Mouse (Mus musculus): ENCODE data around the gene Ccdc102a.
A peak's percentile ranks its signal among the peaks of the same experiment; 100 is the strongest.

The Ccdc102a gene

DNA sequence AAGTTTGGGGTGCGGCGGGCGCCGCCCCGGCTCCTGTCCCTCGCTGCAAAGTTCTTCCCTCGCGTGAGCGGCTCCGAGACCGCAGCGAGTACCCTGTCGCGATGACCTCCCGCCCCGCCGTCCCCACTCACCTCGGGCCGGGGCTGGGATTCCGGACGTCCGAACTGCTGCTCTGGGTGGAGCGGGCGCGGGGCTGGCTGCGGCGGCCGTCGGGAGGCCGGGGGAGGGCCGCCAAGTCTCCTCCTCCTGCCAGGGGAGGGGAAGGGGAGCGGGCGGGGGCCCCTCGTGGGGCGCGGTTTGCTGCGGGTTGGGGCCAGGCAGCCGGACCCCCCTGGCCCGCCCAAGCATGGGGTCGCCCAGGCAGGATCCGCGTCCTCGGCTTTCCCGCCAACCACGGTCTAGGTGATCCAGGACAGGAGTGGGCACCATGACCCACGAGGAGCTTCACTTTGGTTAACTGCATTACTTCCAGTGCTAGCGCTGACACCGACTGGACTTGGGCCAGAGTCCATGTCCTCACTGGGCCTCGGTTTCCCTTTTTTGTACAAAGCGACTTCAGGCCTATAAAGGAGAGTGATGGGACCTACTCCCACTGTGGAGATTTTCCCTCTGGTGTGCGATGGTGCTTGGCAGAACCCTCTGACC, at the start of gene Ccdc102a:
TSS of gene Ccdc102a (minus strand) at position 248 of the 645 bp plus-strand sequence.
- no peak for DNase-seq (ENCODE audit: low spot score)

DNA sequence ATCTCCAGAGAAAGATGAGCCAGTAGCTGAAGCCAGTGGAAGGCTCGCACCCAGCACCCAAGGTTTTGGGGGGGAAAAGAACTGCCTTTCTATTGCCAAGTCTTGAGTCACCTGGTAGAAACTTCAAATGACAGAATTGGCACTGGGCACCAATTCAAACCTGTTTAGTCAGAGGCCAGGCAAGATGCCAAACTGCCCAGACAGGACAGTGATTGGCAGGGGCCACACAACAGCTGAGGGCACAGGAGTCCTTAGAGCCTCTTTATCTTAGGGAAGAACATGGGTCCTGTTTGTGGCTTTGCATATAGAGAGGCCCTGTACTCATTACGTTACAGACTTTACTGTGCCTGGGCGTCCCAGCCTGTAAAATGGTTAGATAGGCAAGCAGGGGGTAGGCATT, 49.7 kb upstream of the Ccdc102a start:
- no peak for DNase-seq (ENCODE audit: low spot score)

DNA sequence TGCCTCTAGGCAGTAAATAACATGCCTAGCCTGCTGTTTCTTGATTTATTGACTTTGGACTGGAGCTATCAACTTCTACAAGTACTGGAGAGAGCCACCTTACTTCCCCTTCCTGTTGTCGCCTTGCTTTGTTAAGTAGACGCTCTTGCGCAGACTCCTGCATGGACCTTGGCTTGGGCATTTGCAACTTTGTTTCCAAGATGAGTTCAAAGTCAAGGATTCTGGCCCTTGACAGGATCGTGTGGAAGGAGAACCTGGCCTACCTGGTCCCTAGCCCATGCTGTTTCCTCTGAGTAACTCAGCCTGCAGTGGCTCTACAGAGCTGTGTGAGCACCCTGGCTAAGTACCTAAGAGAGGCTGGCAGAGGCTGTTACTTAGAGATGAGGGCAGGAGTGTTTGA, 49.2 kb upstream of the Ccdc102a start:
- DNase-seq (ENCODE audit: low spot score) = no peak

DNA sequence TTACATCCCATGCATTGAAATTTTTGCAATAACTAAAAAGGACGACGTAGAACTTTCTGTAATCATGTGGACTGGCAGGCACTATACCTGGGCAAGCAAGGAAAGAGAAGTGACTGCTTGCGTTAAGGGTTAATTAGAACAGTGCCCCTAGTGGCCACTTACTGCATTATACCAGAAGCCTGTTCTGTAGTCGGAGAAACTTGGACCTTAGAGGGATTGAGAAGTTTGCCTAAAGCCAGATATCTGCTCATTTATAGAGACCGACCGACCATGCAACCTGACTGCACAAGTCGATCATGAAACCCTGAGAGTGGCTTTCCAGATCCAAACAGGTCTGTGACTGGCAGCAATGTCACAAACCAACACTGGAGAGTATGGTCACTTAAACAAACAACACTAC, 48.7 kb upstream of the Ccdc102a start:
- DNase-seq (ENCODE audit: low spot score) = peak; percentile 42

DNA sequence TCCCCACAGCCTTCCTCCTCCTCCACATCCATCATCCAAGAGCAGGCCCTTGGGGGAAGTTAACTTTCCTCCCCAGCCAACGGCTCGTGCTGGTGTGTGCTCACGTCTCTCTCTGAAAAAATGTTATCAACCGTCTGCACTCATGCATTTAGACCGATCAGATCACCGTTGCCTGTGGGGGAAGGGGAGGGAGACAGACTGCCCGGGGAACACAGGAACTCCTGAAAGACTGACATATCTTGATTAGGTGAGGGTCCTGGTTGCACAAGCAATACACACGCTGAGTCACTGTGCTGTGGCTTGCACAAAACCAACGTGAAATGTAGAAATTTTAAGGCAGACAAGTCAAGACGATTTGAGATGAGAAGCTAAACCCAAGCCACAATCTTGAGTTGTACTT, 46.9 kb upstream of the Ccdc102a start:
- peak; percentile 46 for DNase-seq (ENCODE audit: low spot score)

DNA sequence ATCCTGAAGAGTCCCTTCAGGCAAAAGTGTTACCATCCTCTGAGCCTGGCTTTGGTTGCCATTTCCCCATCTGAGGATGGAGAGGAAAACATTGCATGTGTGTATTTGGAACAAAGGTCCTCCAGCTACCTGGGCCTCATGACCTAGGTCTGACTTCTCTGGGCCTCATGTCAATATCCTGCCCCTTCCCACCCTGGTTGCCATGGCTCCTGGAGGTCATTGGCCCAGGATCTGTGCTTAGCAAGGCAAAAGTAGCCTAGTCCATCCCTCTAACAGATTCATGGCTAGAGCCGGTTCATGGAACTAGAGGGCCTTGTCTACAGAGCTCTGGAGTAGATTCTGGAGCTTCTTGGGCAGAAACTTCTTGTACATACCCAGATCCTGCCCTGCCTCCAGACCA, 44.3 kb upstream of the Ccdc102a start:
- no peak for DNase-seq (ENCODE audit: low spot score)

DNA sequence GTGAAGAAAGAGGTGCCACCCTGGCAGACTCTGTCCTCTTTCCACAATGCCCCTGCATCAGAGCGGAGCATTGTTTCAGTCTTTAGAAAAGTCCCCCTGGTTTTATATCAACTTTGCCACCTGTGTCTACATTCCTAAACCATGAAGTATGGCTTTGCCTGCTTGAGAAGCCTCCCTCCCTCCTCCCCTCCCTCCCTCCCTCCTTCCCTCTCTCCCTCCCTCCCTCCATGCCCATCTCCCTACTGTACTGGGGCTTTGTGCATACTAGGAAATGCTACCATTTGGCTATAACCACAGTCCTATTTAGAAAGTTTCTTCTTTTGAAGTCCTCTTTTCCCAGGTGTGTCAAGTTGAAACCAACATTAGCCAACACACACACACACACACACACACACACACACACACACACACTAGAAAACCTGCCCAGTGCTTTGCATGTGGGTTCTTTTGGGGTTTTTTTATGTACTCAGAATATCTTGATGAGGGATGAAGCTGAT, 38.2 kb upstream of the Ccdc102a start:
- DNase-seq (ENCODE audit: low spot score) = no peak

DNA sequence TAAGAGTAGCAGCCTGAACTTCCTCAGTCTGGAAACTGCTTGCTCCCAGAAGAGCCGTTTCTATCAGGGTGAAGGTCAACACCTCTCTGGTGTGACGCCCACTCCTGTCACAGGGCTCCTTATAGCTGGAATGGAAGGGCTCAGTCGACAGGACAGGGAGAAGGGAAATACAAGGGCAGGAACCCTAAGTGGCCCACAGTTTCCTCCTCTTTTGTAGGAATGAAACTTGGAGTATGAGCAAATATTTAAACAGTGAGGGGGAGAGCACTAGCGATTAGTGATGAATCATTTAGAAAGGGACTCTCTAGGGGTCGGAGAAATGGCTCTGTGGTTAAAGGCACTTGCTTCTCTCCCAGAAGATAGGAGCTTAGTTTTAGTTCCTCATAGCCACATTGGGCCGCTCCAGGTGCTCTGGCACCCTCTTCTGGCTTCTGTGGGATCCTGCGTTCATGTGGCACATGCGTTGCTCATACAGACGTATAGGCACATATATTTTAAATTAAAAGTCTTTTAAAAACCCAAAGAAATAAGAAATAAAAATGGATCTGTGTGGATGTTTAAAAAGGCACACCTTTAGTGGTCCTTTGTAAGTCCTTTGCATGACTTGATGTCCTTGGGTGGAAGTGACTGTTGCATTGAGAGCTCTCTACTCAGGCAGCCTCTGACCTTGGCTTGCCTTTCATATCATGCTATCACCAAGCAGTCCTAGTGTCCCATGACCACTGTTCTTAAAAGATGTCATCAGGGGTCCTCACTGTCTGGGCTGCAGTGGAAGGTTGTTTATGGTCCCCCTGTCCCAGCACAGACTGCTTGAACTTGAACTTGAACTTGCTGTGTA, 37.2 kb upstream of the Ccdc102a start:
- no peak for DNase-seq (ENCODE audit: low spot score)

DNA sequence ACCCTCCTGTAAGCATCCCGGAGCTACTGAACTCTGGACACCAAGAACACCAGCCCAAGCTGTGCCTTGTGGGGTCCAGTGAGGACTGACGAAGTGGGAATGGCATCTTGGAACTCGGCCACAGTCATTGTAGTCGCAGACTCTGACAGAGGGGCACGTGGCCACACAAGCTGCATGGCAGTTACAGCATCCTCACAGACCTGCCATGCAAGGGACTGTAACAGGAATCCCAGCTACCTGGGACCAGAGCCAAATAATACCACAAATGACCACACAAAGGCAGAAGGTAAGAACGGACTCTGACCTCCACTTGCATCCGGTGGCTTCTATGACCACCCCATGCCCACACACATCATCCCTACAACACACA, 36.5 kb upstream of the Ccdc102a start:
- no peak for DNase-seq (ENCODE audit: low spot score)

DNA sequence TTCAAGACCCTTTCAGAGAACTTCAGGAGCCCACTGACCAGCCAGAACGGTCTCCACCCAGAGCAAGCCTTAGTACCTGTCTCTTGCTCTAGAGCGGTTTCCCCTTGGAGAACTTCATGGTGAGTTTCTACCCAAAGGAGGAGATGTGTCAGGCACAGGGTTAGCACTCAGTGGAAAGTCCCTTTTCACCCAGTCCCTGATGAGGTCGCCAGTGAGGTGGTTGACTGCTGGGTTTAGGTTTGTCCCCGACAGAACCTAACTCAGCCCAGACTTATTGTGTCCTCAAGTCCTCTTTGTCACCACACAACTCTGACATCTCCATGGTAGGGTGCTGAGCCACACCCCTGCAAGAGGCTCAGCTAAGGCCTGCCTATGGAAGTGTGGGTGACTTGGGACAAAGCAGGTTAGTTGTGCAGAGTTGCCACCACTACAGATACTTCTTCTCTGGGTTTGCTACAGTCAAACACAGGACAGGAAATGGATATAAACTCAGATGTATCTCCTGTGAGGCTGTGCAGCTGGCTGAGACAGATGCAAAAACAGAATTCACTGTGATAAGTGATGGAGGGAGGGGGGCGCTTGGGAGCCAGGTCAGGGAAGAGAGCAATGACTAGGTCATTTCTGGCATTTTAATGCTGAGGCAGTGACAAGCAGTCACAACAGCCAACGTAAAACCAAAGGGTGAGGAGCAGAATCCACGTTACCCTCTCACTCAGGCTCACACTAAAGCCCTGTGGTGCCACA, 35.9 kb upstream of the Ccdc102a start:
- DNase-seq (ENCODE audit: low spot score) = no peak

DNA sequence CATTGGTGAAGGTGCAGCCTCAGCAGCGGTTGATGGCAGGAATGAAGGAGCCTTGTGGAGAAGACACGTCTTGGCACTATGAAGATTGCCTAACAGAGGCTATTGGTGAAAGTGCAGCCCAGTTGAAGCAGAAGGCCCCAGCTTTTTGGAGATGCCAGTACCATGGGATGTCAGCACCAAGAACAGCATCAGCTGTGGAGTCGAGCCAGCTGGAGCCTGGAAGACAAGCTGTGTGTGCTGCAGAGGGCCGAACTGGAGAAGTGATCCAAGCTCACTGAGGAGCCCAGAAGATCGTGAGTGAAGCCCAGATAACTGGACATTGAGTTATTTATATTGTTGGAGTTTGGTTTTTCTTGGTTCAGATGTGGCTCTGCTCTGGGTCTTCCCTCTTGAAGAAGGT, 34.2 kb upstream of the Ccdc102a start:
- no peak for DNase-seq (ENCODE audit: low spot score)

DNA sequence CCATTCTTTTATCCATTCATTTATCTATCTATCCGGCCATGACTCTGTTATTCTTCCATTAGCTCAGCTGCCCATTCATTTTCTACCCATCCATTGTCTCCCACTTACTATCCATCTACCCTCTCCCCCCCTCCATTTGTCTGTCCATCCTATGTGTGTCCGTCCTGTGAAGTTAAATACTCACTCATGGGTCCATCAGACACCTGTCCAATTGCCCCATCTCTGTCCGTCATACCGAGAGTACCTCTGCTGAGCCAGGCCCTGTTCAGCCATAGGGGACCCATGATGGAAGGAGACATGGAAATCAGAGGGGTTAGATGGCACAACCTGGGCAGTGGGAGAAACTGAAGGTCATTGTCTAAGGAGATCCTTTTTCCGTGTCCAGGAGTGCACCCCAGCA, 32.6 kb upstream of the Ccdc102a start:
- no peak for DNase-seq (ENCODE audit: low spot score)

DNA sequence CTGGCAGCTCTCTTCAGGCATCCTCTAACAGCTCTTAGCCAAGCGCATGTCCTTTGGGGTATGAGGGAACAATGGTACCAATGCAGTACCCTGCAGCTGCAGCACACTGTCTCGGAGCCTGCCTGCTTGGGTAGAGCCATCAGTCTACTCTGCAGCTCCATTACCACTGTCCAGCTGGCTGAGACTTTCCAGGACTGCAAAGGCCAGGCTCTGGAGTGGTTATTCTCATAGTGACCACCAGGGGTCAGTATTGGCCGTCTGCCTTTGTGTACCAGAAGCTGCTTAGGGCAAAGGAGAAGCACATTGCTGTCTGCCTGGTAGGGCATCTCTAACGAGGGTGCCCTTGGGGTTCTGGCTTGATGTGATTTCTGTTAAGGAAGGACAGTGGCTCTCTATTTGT, 32.1 kb upstream of the Ccdc102a start:
- DNase-seq (ENCODE audit: low spot score) = peak; percentile 51

DNA sequence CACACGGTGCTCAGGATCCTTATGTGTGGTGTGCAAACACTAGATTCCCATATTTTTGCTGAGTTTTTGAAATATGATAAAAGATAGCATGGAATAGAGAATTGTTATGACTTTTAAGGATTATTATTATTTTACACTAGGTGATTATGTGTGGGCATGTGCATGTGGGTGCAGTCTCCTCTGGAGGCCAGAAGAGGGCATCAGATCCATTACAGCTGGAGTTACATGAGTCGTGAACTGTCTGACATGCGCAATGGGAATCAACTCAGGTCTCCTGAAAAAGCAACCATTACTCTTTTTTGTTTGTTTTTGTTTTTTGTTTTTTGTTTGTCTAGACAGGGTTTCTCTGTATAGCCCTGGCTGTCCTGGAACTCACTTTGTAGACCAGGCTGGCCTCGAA, 31.1 kb upstream of the Ccdc102a start:
- DNase-seq (ENCODE audit: low spot score) = no peak

DNA sequence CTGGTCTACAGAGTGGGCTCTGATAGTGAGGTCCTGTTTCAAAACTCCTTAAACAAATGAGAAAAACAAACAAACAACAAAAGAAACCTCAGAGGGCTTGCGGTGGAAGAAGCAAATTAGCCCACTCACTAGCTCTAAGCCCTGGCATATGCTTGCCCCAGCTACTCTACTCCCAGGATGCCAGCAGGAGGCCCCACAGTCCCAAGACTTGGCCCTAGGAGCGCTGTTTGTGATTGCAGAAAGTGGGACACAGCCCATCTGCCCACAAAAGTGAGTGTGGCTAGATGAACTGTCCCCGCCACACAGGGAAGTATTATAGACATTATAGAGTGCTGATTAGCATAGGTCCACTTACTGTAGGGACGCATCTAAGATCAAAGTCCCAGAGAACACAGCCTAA, 30.5 kb upstream of the Ccdc102a start:
- no peak for DNase-seq (ENCODE audit: low spot score)

DNA sequence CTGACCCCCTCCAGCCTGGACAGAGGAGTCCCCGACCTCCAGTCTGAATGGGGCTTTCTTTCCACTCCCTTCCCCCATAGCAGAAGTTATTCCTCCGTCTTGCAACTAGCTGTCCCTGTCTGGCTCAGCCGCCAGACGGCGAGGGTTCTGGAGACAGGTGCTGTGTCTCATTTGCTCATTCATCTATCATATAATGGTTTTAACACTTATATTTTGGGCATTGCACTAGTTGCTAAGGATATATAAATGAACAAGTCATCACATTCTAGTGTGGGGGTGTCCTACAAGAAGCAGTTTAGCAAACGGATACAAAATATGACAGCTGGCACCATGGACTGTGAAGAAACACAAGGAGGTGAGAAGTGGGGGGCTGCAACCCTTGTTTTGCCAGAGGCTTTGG, 27.3 kb upstream of the Ccdc102a start:
- no peak for DNase-seq (ENCODE audit: low spot score)

DNA sequence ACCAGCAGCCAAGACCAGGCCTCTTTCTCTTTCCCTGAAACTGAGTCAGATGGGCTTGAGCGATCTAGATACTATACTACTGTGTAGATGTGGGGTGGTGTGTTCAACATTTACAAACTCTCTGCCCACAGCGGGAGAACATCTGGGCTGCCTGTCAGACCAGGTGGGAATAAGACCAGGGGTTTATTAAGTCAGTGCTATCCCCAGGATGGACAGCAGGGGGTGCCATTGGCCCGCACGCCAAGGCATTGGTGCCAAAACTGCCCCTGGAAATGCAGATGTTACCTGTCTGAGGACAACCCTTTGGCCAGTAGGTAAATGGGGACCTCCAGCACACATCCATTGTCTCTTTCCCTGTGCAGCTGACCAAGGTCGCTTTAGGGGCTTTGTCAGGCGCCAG, 24.7 kb upstream of the Ccdc102a start:
- DNase-seq (ENCODE audit: low spot score) = peak; percentile 59

DNA sequence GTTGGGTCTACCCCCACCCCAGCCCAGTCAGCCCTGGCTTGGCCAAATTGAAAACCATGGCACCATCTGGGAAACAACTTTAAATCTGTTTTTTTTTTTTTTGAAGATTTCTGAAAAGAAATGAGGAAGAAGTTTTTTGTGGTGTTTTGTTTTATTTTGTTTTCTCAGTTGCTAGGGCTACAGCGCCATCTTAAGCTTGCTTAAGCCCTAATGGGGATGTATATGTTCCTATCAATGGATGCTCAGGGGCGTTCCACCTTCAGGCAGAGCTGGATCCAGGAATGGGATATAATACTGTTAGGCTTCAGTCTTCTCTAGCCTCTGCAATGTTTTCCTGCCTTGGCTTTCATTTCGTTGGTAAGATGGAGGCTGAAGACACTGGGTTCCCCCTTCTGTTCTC, 17.3 kb upstream of the Ccdc102a start:
- DNase-seq (ENCODE audit: low spot score) = no peak

DNA sequence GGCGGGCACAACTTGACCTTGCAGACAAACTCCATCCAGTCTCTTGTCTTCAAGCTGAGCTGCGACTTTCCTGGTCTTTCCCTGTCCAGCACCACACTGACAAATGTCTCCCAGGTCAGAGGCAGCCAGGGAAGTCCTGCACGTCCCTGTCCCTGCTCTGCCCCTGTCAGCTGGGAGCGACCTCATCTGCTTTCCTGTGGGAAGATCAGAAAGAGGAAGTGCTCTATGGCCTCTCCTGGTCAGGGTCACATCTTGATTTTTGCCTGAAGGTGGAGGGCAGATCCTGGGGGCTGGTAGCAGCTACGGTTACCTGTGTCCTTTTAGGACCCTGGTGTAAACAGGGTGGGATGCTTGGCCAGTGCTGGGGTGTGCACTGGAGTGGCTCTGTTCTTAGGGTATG, 16.0 kb upstream of the Ccdc102a start:
- DNase-seq (ENCODE audit: low spot score) = no peak

DNA sequence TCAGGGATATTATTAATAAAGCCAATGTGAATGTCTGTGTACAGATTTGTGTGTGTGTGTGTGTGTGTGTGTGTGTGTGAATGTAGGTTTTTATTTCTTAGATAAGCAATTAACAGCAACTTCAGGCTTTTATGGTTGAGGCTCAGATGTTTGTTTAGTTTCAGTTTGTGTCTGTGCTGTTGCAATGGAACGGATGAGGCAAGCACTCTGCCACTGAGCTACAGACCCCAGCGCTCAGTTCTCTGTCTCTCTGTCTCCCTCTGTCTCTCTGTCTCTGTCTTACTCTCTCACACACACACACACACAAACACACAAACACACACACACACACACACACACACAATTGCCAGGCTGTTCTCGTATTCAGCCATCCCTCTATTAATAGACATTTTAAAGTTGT, 10.3 kb upstream of the Ccdc102a start:
- no peak for DNase-seq (ENCODE audit: low spot score)

DNA sequence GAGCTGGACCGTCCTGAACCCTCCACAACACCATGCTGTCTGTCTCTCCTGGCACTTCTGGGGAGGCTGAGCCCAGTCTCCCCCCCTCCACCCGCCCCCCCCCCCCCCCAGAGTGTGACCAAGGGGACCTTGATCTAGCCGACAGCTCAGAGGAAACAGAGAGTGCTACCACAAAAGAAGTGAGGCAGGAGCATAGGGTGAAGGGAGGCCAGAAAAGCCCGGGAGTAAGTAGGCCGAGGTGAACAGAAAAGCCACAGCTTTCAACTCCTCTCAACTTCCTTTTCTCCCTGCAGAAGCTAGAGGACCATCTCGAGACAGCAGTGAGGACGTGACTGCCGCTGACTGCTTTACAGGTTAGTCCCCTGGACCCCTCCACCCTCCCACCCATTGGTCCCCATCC, 5.5 kb upstream of the Ccdc102a start, which contains the start of gene Adgrg5:
TSS of gene Adgrg5 (plus strand) at position 290 of the 400 bp plus-strand sequence.
- DNase-seq (ENCODE audit: low spot score) = no peak

DNA sequence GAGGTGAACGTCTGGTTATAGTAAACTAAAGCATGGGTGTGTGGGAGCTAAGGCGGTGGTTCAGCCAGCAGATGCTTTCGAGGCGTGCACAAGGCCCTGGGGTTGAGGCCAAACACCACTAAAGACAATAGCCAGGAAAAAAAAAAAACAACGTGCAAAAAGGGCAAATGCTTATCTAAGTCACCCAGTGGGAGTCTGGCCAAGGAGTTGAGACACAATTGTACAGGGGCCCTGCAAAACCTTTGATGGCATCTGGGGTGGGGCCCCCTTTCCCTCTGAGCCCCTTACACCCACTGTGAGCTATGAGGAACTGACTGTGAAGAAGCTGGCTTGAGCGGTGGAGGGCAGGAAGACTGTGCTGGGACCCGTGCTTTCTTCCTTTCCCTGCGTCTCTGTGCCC, 4.7 kb upstream of the Ccdc102a start:
- no peak for DNase-seq (ENCODE audit: low spot score)

DNA sequence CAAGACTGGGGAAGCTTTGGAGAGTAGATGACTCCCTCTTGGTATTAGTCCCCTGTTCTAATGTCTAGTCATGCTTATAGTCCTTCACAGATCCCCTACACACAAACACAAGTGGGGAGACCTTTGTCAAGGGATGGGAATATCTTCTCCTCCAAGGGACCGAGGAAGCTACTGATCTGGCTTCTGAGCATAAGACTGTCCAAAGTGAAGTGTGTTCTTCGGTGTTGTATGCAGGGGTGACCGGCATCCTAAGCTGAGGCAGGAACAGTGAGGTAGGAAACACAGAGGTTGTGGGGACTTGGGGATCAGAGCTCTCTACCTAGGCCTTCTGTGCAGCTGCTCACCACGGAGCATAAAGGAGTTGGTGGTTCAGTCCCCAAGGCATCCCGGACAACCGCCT, 4.3 kb upstream of the Ccdc102a start:
- no peak for DNase-seq (ENCODE audit: low spot score)
